Mouse (Mus musculus): Measurements from ENCODE around the gene Obox8. TPM values are rescaled to one million over a fixed set of nuclear protein-coding genes. Genes with fewer than 3 reads are reported as not detected.

The Obox8 gene
- total RNA-seq (2021) = not detected
- long read RNA-seq, experiment 1 = 0 reads
- long read RNA-seq, experiment 2 = 0 reads

- no peak for DNase-seq (ENCODE audit: low spot score in 2 of 2)
These were observed at the start of gene Obox8 for GRCm38 (mm10) chr7:14333457-14333856. Obox8 (minus strand) TSS chr7:14333557.

DNA sequence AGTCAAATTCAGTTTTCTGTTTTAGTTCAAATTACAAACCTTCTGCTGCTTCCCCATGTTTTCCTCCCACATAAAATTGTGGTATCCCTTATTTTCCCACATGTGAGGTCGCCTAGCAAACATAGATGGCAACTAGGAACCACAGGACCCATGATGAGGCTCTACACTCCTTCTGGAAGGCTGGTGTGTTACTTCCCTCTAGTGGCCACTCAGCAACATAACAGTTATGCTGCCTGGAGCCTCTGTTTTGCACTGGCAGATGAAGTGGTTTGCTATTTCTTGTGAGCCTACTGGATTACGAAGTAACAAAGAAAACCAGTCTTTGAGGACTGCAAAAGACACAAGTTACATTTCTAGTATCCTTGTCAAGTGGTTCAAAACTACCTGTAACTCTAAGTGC lies 16.1 kb downstream of the Obox8 start:
- DNase-seq (ENCODE audit: low spot score in 2 of 2) = no peak

DNA sequence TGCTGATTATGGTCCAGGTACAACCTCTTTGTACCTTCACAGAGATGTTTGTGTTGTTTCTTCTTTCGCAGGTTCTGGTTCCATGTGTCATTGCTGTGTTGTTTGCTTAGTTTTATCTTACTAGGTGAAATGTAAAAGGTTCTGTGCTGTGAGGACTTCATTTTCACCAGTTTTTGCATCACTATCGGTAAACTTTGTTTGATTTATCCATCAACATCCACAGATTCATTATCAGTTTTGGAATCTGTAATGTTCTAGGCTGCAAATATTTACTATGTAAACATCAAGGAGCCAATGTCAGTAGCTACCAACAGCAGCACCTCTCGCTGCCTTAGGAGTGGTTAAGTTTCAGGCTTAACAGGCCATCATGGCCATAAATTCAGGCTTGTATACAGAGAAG lies 24.7 kb downstream of the Obox8 start:
- DNase-seq (ENCODE audit: low spot score in 2 of 2) = no peak

GRCm38 (mm10) chr7:14307571-14307970 lies 25.8 kb downstream of the Obox8 start:
- no peak for DNase-seq (ENCODE audit: low spot score in 2 of 2)

Other genes with a start within 250 kb of the Obox8 start
- gene Sult2a3, start 210.5 kb downstream of the Obox8 start, total RNA-seq (2021) = not detected
- not detected for gene Sult2a6, start 78.7 kb downstream of the Obox8 start, total RNA-seq (2021)
- gene Sult2a8, start 113.2 kb upstream of the Obox8 start, total RNA-seq (2021) = under 1 TPM in 1 of 2 experiments, not detected in 1; 0.34 TPM
- not detected for gene Sult2a7, start 160.7 kb upstream of the Obox8 start, total RNA-seq (2021)
- gene Vmn1r90, start 229.9 kb upstream of the Obox8 start, total RNA-seq (2021) = under 1 TPM; 0.15 to 0.34 TPM